Mouse (Mus musculus) hindbrain, postnatal 0 days (tissue): ENCODE results near the gene Spem2. TPM values are rescaled to one million over a fixed set of nuclear protein-coding genes. Genes with fewer than 3 reads are reported as not detected.

Experiments
- ATAC-seq: fragments of 200-750 bp; cut with Nextera tagmentation; 2 replicates; pipeline ENCODE4 v1.8.0; 2017; ENCODE audit warnings: mild to moderate bottlenecking, moderate TSS enrichment, moderate library complexity
- DNase-seq: peaks from one replicate; pipeline ENCODE4 v3.0.0-alpha.2; 2015; ENCODE audit warnings: low spot score
- H3K27ac ChIP-seq: fragments of 300-500 bp; sonication (generic); 2 replicates; pipeline ENCODE4 v1.5.1; 2014; ENCODE audit warnings: mild to moderate bottlenecking
- H3K27me3 ChIP-seq: fragments of 300-500 bp; sonication (generic); 2 replicates; pipeline ENCODE4 v1.6.1; 2014; ENCODE audit warnings: low read length, mixed read lengths; ENCODE audit not compliant: insufficient read depth
- H3K36me3 ChIP-seq: fragments of 300-500 bp; sonication (generic); 2 replicates; pipeline ENCODE4 v1.6.1; 2014; ENCODE audit warnings: low read length, mixed read lengths; ENCODE audit not compliant: insufficient read depth
- H3K4me1 ChIP-seq: fragments of 300-500 bp; sonication (generic); 2 replicates; pipeline ENCODE4 v1.6.1; 2014; ENCODE audit warnings: antibody characterized with exemption, low read length, mixed read lengths; ENCODE audit not compliant: insufficient read depth
- H3K4me2 ChIP-seq: fragments of 300-500 bp; sonication (generic); 2 replicates; pipeline ENCODE4 v1.6.1; 2014; ENCODE audit warnings: low read depth, mild to moderate bottlenecking, low read length, moderate library complexity, mixed read lengths
- H3K4me3 ChIP-seq: fragments of 300-500 bp; sonication (generic); 2 replicates; pipeline ENCODE4 v1.5.1; 2014; ENCODE audit warnings: low read length
- H3K9ac ChIP-seq: fragments of 300-500 bp; sonication (generic); replicated peaks from 2 replicates; pipeline ENCODE4 v1.6.1; 2014; ENCODE audit warnings: mild to moderate bottlenecking, low read length, moderate library complexity, mixed read lengths
- H3K9me3 ChIP-seq: fragments of 300-500 bp; sonication (generic); 2 replicates; pipeline ENCODE4 v1.6.1; 2016; ENCODE audit warnings: low read length, mixed read lengths
- CTCF ChIP-seq: IDR thresholded peaks from 2 replicates; pipeline ENCODE4 v1.5.1; 2016; ENCODE audit warnings: antibody characterized with exemption, control low read depth, low read depth
- WGBS: fragments of 180-500 bp; shearing (Covaris S2); extraction: QIAGEN DNeasy Blood & Tissue Kit; methylation state at CpG from one replicate; pipeline ENCODE4 v1.1.7; 2014; 5-methylcytosine and 5-hydroxymethylcytosine counted together
- polyA plus RNA-seq: library from polyadenylated mRNA; unstranded; fragments of >200 nt; fragmentation: Nextera tagmentation; extraction: Ambion mirVana; gene quantifications from 2 replicates; pipeline ENCODE4 v1.2.1, GENCODE M21; 2015
- total RNA-seq: library from RNA; depleted of rRNA; stranded (reverse); fragments of >200 nt; gene quantifications from 2 replicates; pipeline ENCODE4 v1.2.3, GENCODE M21; 2014

Spem2 gene
- total and polyA plus RNA-seq, 2 experiments from 2014 or later: not detected

DNA sequence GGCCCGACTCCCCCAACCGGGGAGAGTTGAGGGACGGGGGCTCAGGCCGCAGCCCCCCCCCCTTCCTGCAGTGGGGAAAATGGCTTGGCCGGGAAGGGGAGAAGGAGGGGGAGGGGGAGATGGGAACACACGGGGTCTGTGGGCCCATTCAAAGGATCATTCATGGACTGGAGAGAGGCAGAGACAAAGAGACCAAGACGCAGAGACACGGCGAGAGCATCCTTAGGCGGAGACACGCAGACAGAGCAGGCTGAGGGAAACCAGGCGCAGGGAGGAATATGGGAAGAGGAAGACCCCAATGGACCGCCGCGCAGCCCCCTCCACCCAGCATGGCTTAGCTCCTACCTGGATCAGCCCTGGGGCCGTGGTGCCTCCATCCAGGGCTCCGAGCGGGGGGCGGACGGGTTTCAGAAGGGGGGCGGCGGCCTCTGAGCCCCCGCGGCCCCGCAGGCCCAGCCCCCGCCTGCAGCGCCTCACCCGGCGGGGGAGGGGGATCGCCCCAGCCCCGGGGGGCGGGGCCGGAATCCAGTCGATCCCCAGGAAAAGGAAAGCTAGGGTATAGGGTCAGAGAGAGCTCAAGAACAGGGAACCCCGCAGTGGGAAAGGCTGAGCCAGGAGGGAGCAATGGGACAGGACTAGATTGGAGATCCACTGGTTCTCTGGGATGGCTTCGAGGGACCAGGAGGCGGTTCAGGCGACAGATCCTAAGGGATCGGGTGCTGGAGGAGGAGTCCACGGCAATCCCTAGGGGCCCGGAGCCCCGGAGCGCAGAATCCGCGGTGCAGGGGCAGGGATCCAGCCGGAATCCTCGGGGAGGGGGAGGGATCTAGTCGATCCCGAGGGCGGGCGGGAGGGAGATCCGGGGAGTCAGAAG lies 18.7 kb upstream of the Spem2 start:
- ATAC-seq (no peak), DNase-seq (peak; percentile 69)
- Histone ChIP-seq H3K27ac (peak overlapping the region; percentile 88), H3K9me3 (no peaks in the 10 kb centered on the region), H3K4me1 (peaks cover 14% of the 10 kb centered on the region), H3K4me3 (peak overlapping the region; percentile 72), H3K9ac (peak overlapping the region; percentile 79), H3K36me3 (peaks cover 10% of the 10 kb centered on the region), H3K27me3 (no peaks in the 10 kb centered on the region), H3K4me2 (peak overlapping the region; percentile 86)
- no peak for TF ChIP-seq CTCF
- 1% methylated on average over 49 of the region's 52 CpGs for WGBS

DNA sequence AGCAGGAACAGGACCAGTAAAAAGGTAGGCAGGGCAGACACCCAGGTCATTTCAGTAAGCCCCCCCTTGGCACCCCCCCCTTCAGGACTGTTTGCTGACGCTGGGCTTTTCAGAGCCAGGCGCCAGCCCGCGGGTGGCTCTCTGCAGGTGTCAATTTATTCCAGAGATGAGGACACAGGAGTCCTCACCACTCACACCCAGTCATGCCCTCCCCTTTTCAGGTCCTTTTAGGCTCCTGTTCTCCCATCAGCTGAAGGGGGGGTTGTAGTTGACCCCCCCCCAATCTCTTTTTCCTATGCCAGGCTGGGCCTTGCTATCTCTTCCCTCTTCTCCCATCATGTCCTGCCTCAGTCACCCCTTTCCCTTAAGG lies 17.7 kb upstream of the Spem2 start:
- Histone ChIP-seq H3K9ac (peak overlapping the region; percentile 79), H3K27ac (peak overlapping the region; percentile 88; the same call in 1 of the 2 replicates), H3K4me2 (peak overlapping the region; percentile 86), H3K27me3 (no peaks in the 10 kb centered on the region), H3K4me3 (peak overlapping the region; percentile 72), H3K36me3 (peaks cover 10% of the 10 kb centered on the region), H3K4me1 (peaks cover 14% of the 10 kb centered on the region), H3K9me3 (no peaks in the 10 kb centered on the region)
- 4% methylated on average over 4 of the region's 4 CpGs for WGBS
- TF ChIP-seq CTCF: no peak
- ATAC-seq (no peak), DNase-seq (no peak)

DNA sequence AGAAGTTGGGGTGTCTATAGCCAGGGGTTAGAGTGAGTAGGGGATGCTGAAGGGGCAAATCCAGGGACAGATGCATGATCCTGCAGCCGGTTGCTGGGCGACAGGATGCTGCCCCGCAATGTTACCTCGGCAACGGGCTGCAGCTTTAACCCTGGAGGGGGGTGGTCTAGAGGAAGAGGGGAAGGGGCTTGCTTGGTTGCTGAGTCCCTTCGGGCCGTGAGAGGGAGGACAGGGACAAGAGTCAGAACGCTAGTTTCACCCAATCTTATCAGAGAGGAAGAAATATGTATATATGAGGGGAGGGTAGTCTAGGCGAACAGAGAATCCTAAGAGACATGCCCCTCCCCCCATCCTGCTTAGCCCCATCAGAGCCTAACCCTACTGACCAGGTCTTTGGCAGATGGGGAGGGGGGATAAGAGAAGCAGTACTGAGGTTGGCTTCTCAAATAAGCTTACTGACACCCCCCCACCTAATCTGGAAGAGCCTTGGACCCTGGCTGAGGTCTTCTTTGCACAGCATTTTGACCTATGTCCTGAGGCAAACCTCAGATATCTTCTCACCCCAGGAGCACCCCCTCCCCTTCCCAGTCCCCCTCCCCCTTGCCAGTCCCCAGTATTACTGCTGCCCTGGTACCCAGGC lies 17.2 kb upstream of the Spem2 start:
- TF ChIP-seq CTCF: no peak
- H3K9me3 ChIP-seq: no peaks in the 10 kb centered on the region
- no peaks in the 10 kb centered on the region for H3K27me3 ChIP-seq
- DNase-seq (peak; percentile 30), ATAC-seq (no peak)
- H3K36me3 ChIP-seq: peaks cover 10% of the 10 kb centered on the region
- peak overlapping the region; percentile 86 for H3K4me2 ChIP-seq
- H3K4me3 ChIP-seq: peak overlapping the region; percentile 72
- WGBS: 4% methylated on average over 8 of the region's 9 CpGs
- H3K9ac ChIP-seq: peak overlapping the region; percentile 79
- H3K4me1 ChIP-seq: peaks cover 14% of the 10 kb centered on the region
- H3K27ac ChIP-seq: 0 out of 2 replicates have a peak overlapping the region, but pooled peaks have one; percentile 2

DNA sequence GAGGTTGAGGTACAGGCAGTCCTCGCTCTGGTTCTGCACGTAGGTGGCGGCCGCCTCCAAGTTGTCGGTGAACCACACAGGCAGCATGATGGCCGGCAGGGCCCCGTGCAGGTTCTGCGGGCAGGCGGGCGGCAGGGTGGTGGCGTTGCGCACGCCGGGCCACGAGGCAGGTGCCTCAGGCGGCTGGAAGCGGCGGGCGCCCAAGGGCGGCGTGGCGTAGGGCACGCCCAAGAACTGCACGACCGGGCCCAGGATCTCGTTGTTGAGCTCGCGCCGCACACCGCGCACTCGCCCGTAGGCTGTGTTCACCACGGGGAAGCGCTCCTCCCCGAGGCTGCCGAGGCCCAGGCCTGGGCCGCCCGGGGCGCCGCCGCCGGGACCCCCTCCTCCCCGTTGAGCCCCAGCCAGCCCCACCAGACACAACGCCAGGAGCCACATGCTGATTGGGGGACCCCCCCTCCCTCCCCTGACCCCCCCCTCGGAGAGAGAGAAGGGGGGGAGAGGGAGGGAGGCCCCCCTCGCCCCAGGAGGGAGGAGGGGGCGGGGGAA lies 15.8 kb upstream of the Spem2 start:
- Histone ChIP-seq H3K27ac (no peak overlapping the region), H3K4me3 (peak overlapping the region; percentile 72), H3K9me3 (no peaks in the 10 kb centered on the region), H3K36me3 (peaks cover 10% of the 10 kb centered on the region), H3K9ac (peak overlapping the region; percentile 79), H3K4me2 (peak overlapping the region; percentile 86), H3K4me1 (peaks cover 12% of the 10 kb centered on the region), H3K27me3 (no peaks in the 10 kb centered on the region)
- no peak for TF ChIP-seq CTCF
- DNase-seq: peak; percentile 48
- WGBS: 10% methylated on average over 30 of the region's 48 CpGs
- no peak for ATAC-seq

DNA sequence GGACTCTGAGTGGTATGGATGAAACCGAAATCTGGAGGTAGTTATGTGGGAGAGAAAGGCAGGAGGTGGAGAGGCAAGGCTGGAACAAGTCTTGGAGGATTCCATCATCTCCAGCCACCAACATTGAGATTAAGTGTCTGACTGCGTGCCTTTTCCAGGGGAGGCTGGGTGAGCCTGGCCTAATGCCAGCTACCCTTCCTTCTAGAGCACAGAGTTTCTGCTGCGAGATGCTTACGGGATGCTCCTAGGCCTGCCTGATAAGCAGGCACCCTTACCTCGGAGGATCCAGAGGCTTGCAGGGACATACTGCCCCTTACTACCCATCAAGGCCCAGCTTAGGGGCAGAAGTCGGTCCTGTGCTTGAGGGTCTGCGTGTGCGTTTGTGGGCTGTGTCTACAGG lies 15.3 kb upstream of the Spem2 start:
- ATAC-seq: no peak
- H3K9ac ChIP-seq: peak overlapping the region; percentile 79; the same call in 1 of the 2 replicates
- peak overlapping the region; percentile 72 for H3K4me3 ChIP-seq
- H3K4me1 ChIP-seq: peaks cover 11% of the 10 kb centered on the region
- H3K36me3 ChIP-seq: peaks cover 10% of the 10 kb centered on the region
- no peaks in the 10 kb centered on the region for H3K27me3 ChIP-seq
- TF ChIP-seq CTCF: no peak
- DNase-seq: no peak
- H3K27ac ChIP-seq: no peak overlapping the region
- H3K9me3 ChIP-seq: no peaks in the 10 kb centered on the region
- 55% methylated on average over 8 of the region's 8 CpGs for WGBS
- H3K4me2 ChIP-seq: peak overlapping the region; percentile 86

DNA sequence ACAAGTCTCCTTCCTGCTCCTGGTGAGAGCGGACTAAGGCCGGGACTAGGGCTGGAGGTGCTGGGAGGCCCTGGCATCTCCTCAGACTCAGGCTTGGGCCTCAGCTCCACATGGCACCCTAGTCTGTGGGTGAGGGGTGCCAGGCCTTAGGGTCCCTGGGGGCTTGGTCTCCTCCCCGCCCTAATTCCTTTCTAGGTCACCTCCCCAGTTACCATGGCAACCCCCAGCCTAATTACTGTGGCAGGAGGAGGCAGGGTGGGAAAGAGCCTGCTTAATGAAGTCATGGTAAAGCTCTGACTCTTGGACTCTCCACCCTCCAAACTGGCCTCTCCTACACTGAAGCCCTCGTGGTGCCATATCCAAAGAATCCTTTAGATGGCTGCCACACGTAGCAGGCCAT lies 10.6 kb upstream of the Spem2 start:
- Histone ChIP-seq H3K9me3 (no peaks in the 10 kb centered on the region), H3K27me3 (no peaks in the 10 kb centered on the region), H3K4me3 (no peak overlapping the region), H3K27ac (no peak overlapping the region), H3K9ac (no peak overlapping the region), H3K4me2 (no peak overlapping the region), H3K4me1 (no peaks in the 10 kb centered on the region), H3K36me3 (peaks cover 51% of the 10 kb centered on the region)
- no peak for DNase-seq
- TF ChIP-seq CTCF: no peak
- WGBS: 51% methylated on average over 5 of the region's 5 CpGs
- ATAC-seq: no peak
